Mouse (Mus musculus): ENCODE data around the gene Nr1h2. TPM values are rescaled to one million over a fixed set of nuclear protein-coding genes. Genes with fewer than 3 reads are reported as not detected.

Nr1h2 gene
- total and polyA plus RNA-seq, 3 experiments: 13.9 to 50.0 (median 43.8) TPM

DNA sequence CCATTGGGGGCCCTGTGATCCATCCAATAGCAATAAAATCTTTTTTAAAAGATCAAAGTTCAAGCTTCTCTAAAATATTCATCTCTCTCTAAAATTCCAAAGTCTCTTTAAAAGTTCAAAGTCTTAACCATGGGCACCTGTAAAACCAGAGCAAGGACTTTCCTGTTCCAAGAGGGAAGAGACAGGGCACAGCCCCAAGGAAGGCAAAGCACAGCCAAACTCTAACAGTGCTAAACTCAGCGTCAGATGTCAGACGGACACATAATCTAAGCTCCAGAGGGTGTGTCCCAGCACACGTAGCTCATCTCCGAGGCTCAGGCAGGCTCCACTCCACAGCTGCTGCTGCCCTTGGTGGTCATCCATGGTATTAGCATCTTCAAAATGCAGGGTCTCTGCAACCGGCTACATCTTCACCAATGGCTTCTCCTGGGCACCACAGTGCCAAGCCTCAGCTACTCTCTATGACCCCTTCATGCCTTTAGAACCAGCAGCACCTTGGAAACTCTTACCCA is 22.6 kb upstream of the Nr1h2 start:
- H3K4me2 ChIP-seq (ENCODE audit: insufficient read depth, low read depth, poor library complexity, severe bottlenecking): no peak overlapping the region
- H3K36me3 ChIP-seq (replicated peaks in 1 of 2; ENCODE audit: control insufficient read depth in 1 of 2, insufficient read depth in 1 of 2, low read length in 1 of 2): peaks cover 13 to 40% of the 10 kb centered on the region in 2 experiments
- no peaks in the 10 kb centered on the region for H3K27me3 ChIP-seq (replicated peaks)
- DNase-seq (ENCODE audit: extremely low read depth): no peak
- H3K27ac ChIP-seq (ENCODE audit: insufficient read depth, low read depth): no peak overlapping the region
- H3K9ac ChIP-seq (ENCODE audit: insufficient read depth, low read depth): no peak overlapping the region
- H3K4me1 ChIP-seq (ENCODE audit: control insufficient read depth in 1 of 2, insufficient read depth in 2 of 2): peaks cover 5 to 18% of the 10 kb centered on the region in 2 experiments
- H3K79me2 ChIP-seq (replicated peaks; ENCODE audit: control insufficient read depth, extremely low read depth, insufficient read depth, poor library complexity, severe bottlenecking): peaks cover 19% of the 10 kb centered on the region
- dilution Hi-C loops (cut with MboI; ENCODE audit: extremely low pct_ligation_motif_present, extremely low pct_unique_long_range_greater_than_20kb, low sequenced_read_pairs): no loop called here
- no peak overlapping the region for H3K4me3 ChIP-seq (replicated peaks in 1 of 3; ENCODE audit: low read depth in 2 of 3, low read length in 2 of 3, poor library complexity in 1 of 3)
- no peak for TF ChIP-seq MAZ (IDR thresholded peaks at IDR 0.05; ENCODE audit: low read depth, low read length)
- TF ChIP-seq CHD1 (IDR thresholded peaks at IDR 0.05; ENCODE audit: low read depth, low read length): no peak
- no peak for TF ChIP-seq POLR2AphosphoS2 (IDR thresholded peaks at IDR 0.05; ENCODE audit: low read depth, low read length)
- no peak for TF ChIP-seq TBP (conservative IDR thresholded peaks at IDR 0.05; ENCODE audit: low read depth, low read length)
- TF ChIP-seq USF2 (conservative IDR thresholded peaks at IDR 0.05; ENCODE audit: low read depth, low read length): no peak
- H3K9me3 ChIP-seq (replicated peaks; ENCODE audit: low read length): peaks cover 11% of the 10 kb centered on the region
- in situ Hi-C loops (cut with MboI; ENCODE audit: low pct_ligation_motif_present, low pct_unique_long_range_greater_than_20kb, low sequenced_read_pairs): no loop called here

- Histone ChIP-seq H3K27me3 (replicated peaks) (no peaks in the 10 kb centered on the region), H3K79me2 (replicated peaks; ENCODE audit: control insufficient read depth, extremely low read depth, insufficient read depth, poor library complexity, severe bottlenecking) (peaks cover 16% of the 10 kb centered on the region), H3K4me1 (ENCODE audit: control insufficient read depth in 1 of 2, insufficient read depth in 2 of 2) (peaks cover 12 to 43% of the 10 kb centered on the region in 2 experiments), H3K36me3 (replicated peaks in 1 of 2; ENCODE audit: control insufficient read depth in 1 of 2, insufficient read depth in 1 of 2, low read length in 1 of 2) (peaks cover 7 to 20% of the 10 kb centered on the region in 2 experiments), H3K4me2 (ENCODE audit: insufficient read depth, low read depth, poor library complexity, severe bottlenecking) (peak overlapping the region; percentile 86), H3K9ac (ENCODE audit: insufficient read depth, low read depth) (peak overlapping the region; percentile 64), H3K27ac (ENCODE audit: insufficient read depth, low read depth) (peak overlapping the region; percentile 83), H3K4me3 (replicated peaks in 1 of 3; ENCODE audit: low read depth in 2 of 3, low read length in 2 of 3, poor library complexity in 1 of 3) (peak overlapping the region; percentile 54 to 67 (median 57)), H3K9me3 (replicated peaks; ENCODE audit: low read length) (peaks cover 15% of the 10 kb centered on the region)
- no peak for DNase-seq (ENCODE audit: extremely low read depth)
- TF ChIP-seq HCFC1 (IDR thresholded peaks at IDR 0.05; ENCODE audit: low read depth, low read length) (no peak), ZNF384 (IDR thresholded peaks at IDR 0.05; ENCODE audit: low read depth, low read length) (peak; percentile 92)
- in situ Hi-C loops (cut with MboI; ENCODE audit: low pct_ligation_motif_present, low pct_unique_long_range_greater_than_20kb, low sequenced_read_pairs) (no loop called here), dilution Hi-C loops (cut with MboI; ENCODE audit: extremely low pct_ligation_motif_present, extremely low pct_unique_long_range_greater_than_20kb, low sequenced_read_pairs) (no loop called here)
These were observed 19.3 kb upstream of the Nr1h2 start for GRCm38 (mm10) chr7:44572956-44573484.

GRCm38 (mm10) chr7:44572213-44572701 is 18.5 kb upstream of the Nr1h2 start, which contains the start of gene Napsa:
TSS of gene Napsa (plus strand) at chr7:44572380.
- no peaks in the 10 kb centered on the region for H3K27me3 ChIP-seq (replicated peaks)
- peak within 1 kb of the TSS; percentile 83 for H3K27ac ChIP-seq (ENCODE audit: insufficient read depth, low read depth)
- DNase-seq (ENCODE audit: extremely low read depth): peak; percentile 93
- peaks cover 12 to 43% of the 10 kb centered on the region in 2 experiments for H3K4me1 ChIP-seq (ENCODE audit: control insufficient read depth in 1 of 2, insufficient read depth in 2 of 2)
- peaks cover under 1 to 13% of the 10 kb centered on the region in 2 experiments for H3K36me3 ChIP-seq (replicated peaks in 1 of 2; ENCODE audit: control insufficient read depth in 1 of 2, insufficient read depth in 1 of 2, low read length in 1 of 2)
- in situ Hi-C loops (cut with MboI; ENCODE audit: low pct_ligation_motif_present, low pct_unique_long_range_greater_than_20kb, low sequenced_read_pairs): no loop called here
- peak within 1 kb of the TSS; percentile 54 to 67 (median 57) for H3K4me3 ChIP-seq (replicated peaks in 1 of 3; ENCODE audit: low read depth in 2 of 3, low read length in 2 of 3, poor library complexity in 1 of 3)
- peaks cover 9% of the 10 kb centered on the region for H3K9me3 ChIP-seq (replicated peaks; ENCODE audit: low read length)
- H3K4me2 ChIP-seq (ENCODE audit: insufficient read depth, low read depth, poor library complexity, severe bottlenecking): peak within 1 kb of the TSS; percentile 93
- dilution Hi-C loops (cut with MboI; ENCODE audit: extremely low pct_ligation_motif_present, extremely low pct_unique_long_range_greater_than_20kb, low sequenced_read_pairs): no loop called here
- H3K79me2 ChIP-seq (replicated peaks; ENCODE audit: control insufficient read depth, extremely low read depth, insufficient read depth, poor library complexity, severe bottlenecking): peaks cover 16% of the 10 kb centered on the region
- peak within 1 kb of the TSS; percentile 91 for H3K9ac ChIP-seq (ENCODE audit: insufficient read depth, low read depth)
- TF ChIP-seq HCFC1 (IDR thresholded peaks at IDR 0.05; ENCODE audit: low read depth, low read length) (peak; percentile 37; the same call in 1 of the 2 replicates), NRF1 (IDR thresholded peaks at IDR 0.05; ENCODE audit: low read depth, low read length) (peak; percentile 16; the same call in 1 of the 2 replicates), JUND (conservative IDR thresholded peaks at IDR 0.05; ENCODE audit: low read depth, low read length) (no peak; the same call in 1 of the 2 replicates), ELF1 (IDR thresholded peaks at IDR 0.05; ENCODE audit: low read depth, low read length) (no peak; the same call in 1 of the 2 replicates), NELFE (IDR thresholded peaks at IDR 0.05; ENCODE audit: low read depth, low read length) (peak; percentile 74), TCF12 (IDR thresholded peaks at IDR 0.05; ENCODE audit: low read depth, low read length) (peak; percentile 79; the same call in 1 of the 2 replicates), PAX5 (IDR thresholded peaks at IDR 0.05; ENCODE audit: low read length) (no peak), POLR2A (IDR thresholded peaks at IDR 0.05; ENCODE audit: low read depth, low read length) (peak; percentile 92), MAZ (IDR thresholded peaks at IDR 0.05; ENCODE audit: low read depth, low read length) (peak; percentile 93), MAFK (IDR thresholded peaks at IDR 0.05; ENCODE audit: insufficient replicate concordance, low read length) (peak; percentile 56; the same call in 1 of the 2 replicates), TBP (conservative IDR thresholded peaks at IDR 0.05; ENCODE audit: low read depth, low read length) (peak; percentile 76; the same call in 1 of the 2 replicates), IRF4 (IDR thresholded peaks at IDR 0.05; ENCODE audit: low read depth, low read length) (peak; percentile 98), MYC (IDR thresholded peaks at IDR 0.05; ENCODE audit: low read depth, low read length) (no peak), MEF2A (IDR thresholded peaks at IDR 0.05; ENCODE audit: borderline replicate concordance, low read depth, low read length) (peak; percentile 78; the same call in 1 of the 2 replicates), ETS1 (conservative IDR thresholded peaks at IDR 0.05; ENCODE audit: low read depth, low read length) (peak; percentile 75), USF2 (conservative IDR thresholded peaks at IDR 0.05; ENCODE audit: low read depth, low read length) (no peak), MXI1 (IDR thresholded peaks at IDR 0.05; ENCODE audit: low read depth, low read length) (peak; percentile 51; the same call in 1 of the 2 replicates), BHLHE40 (IDR thresholded peaks at IDR 0.05; ENCODE audit: low read depth, low read length) (peak; percentile 70), MAX (IDR thresholded peaks at IDR 0.05; ENCODE audit: low read length) (no peak), EP300 (IDR thresholded peaks at IDR 0.05; ENCODE audit: low read length) (peak; percentile 93), SIN3A (IDR thresholded peaks at IDR 0.05; ENCODE audit: low read length) (peak; percentile 85)

Measured in CH12.LX (cell line).